Mouse (Mus musculus) liver, postnatal 0 days (tissue): ENCODE data around the gene 4931422A03Rik.

Experiments
- CTCF ChIP-seq: sonication (generic); IDR thresholded peaks from 2 replicates; pipeline ENCODE4 v1.5.1; 2016; ENCODE audit warnings: antibody characterized with exemption, low read depth
- EP300 ChIP-seq: IDR thresholded peaks from 2 replicates; pipeline ENCODE4 v1.6.1; 2016; ENCODE audit warnings: antibody characterized with exemption, low read depth, mild to moderate bottlenecking

- TF ChIP-seq CTCF (no peak), EP300 (no peak)
Observed at GRCm38 (mm10) chr2:104064152-104064551, 36.0 kb upstream of the 4931422A03Rik start.
